Mouse (Mus musculus) megakaryocyte progenitor cell, adult 5-6 weeks (primary cell): ENCODE results near the gene Sf3a1. TPM values are rescaled to one million over a fixed set of nuclear protein-coding genes. Genes with fewer than 3 reads are reported as not detected.

Experiments
- ATAC-seq: replicated peaks from 2 replicates; pipeline ENCODE4 v1.8.0; 2016; ENCODE audit warnings: mild to moderate bottlenecking, moderate TSS enrichment, inconsistent platforms; ENCODE audit not compliant: poor library complexity
- total RNA-seq, 2 experiments: library from RNA; stranded (forward) in 1 of 2; stranded (reverse) in 1 of 2; fragments of 157-497, 149-512 nt in 1 of 2; fragments of 200-1000 nt in 1 of 2; gene quantifications; 2 replicates each; pipeline versions ENCODE4 v1.2.3 to v1.2.4; 2015 to 2017

Sf3a1 gene
- total RNA-seq, 2 experiments from 2014 or later: 35.3 to 64.8 TPM

DNA sequence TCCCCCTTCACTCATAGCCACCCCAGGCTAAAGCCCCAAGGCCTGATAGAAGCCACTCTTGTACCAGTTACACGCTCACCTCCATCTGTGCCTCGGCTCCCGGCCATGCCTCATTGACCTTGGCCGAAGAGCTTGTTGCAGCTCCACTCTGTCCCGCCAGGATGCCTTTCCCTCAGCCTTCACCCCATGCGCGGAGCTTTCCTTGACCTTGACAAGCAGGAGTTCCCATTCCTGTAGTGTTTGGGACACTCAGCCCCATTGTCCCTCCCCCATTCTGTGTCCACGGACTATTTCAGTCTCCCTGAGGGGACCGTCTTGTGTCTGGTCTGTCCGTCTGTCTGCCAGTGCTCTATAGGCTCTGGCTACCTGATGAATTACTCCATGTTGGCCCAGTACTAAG is 53.0 kb downstream of the Sf3a1 start:
- no peak for ATAC-seq

DNA sequence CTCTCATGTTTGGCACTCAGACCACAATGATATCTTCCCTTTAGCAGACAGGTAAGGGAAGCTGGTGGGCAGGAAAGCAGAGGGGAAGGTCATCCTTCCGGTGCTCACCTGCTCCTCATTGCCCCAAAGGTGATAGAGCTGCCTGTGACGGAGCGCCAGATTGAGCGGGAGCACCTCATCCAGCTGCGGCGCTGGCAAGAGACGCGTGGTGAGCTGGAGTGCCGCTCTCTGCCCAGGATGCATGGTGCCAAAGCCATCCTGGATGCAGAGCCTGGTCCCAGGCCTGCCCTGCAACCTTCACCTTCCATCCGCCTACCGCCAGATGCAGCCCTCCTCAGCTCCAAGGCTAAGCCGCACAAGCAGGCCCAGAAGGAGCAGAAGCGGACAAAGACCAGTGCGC is 54.4 kb downstream of the Sf3a1 start:
- no peak for ATAC-seq

GRCm38 (mm10) chr11:4215061-4215460 is 54.9 kb downstream of the Sf3a1 start:
- ATAC-seq: no peak

DNA sequence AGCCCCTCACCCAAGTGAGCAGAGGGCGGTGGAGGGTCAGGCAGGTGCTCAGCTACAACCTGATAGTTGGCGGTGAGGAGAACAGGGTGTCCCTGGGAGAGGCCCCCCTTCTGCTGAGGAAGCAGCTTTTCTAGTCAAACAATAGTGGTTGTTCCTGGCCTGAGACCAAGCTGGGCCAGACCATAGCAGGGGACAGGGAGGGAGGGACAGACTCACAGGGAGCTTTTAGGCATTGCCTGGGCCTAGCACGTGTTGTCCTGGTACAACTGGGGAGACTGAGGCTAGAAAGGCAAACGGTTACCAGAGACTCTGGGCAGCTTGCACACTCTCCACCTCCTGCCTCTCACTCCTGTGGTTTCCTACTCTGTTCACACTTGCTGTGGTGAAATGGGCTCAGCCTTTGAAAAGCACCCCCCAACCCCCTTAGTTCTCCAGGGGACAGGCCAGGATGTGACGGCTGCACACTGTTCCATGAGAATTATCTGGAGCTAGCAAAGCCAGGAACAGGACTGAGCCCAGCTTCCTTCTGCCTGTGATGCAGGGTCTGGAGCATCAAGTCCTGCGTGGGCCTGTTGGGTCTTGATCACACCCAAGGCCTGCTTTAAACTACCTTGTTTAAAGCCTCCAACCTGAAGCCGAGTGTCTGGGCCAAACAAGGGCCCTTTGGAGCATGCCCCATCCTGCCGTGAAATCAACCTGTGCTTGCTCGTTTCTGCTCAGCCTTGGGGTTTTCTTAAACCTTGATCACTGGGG is 56.3 kb downstream of the Sf3a1 start:
- no peak for ATAC-seq

DNA sequence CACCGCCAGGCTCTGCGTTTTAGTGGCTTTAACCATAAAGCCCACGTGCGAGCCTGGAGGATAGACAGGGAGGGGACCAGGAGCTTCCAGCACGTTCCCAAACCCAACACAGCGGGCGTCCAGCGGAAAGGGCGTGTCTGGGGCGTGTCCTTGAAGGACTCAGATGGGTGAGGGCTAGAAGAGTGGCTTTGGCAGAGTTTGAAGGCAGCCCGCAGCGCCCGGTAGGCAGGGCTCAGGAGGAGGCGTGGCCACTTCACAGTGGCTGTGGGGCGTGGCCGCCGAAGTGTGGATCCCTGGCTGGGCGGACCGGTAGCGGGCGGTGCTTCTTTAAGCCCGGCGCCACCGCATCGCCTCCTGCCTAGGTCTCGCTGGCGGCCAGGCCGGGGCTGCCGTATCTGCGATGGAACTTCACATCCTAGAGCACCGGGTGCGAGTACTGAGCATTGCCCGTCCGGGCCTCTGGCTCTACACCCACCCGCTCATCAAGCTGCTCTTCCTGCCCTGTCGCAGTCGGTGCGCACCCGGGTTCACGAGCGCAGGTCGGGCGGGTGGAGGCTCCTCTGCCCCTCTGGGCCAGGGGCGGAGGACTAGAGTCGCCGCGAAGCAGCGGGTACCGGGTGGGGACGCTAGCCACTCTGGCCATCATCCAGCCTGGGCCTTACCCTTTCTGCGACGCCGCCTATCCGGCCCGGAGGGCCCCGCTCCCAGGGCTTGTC is 57.9 kb downstream of the Sf3a1 start, which contains the start of gene Castor1:
Gene Castor1 (plus strand): TSS at position 312 of the 716 bp plus-strand sequence.
- ATAC-seq: peak; percentile 87

GRCm38 (mm10) chr11:4218637-4219036 is 58.5 kb downstream of the Sf3a1 start:
- no peak for ATAC-seq

- ATAC-seq: no peak
Observed at GRCm38 (mm10) chr11:4219317-4219751, 59.2 kb downstream of the Sf3a1 start.

DNA sequence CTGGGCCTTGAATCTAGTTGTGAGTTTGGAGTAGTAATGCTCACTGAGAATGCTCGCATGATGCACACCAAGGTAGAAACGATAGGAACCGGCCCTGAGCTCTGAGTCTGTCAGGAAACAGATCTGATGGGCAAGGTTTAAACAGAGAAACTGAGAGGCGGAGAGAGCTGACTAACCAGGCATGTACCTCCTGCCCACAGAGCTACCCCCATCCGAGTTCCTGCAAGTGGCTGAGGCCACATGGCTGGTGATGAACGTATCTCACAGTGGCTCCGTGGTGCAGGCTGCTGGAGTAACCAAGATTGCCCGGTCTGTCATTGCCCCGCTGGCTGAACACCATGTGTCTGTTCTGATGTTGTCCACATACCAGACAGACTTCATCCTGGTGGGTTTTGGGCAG is 59.8 kb downstream of the Sf3a1 start:
- no peak for ATAC-seq

GRCm38 (mm10) chr11:4220443-4221400 is 60.6 kb downstream of the Sf3a1 start:
- peak; percentile 60 for ATAC-seq

- ATAC-seq: no peak
Observed at GRCm38 (mm10) chr11:4222046-4222950, 62.1 kb downstream of the Sf3a1 start.

DNA sequence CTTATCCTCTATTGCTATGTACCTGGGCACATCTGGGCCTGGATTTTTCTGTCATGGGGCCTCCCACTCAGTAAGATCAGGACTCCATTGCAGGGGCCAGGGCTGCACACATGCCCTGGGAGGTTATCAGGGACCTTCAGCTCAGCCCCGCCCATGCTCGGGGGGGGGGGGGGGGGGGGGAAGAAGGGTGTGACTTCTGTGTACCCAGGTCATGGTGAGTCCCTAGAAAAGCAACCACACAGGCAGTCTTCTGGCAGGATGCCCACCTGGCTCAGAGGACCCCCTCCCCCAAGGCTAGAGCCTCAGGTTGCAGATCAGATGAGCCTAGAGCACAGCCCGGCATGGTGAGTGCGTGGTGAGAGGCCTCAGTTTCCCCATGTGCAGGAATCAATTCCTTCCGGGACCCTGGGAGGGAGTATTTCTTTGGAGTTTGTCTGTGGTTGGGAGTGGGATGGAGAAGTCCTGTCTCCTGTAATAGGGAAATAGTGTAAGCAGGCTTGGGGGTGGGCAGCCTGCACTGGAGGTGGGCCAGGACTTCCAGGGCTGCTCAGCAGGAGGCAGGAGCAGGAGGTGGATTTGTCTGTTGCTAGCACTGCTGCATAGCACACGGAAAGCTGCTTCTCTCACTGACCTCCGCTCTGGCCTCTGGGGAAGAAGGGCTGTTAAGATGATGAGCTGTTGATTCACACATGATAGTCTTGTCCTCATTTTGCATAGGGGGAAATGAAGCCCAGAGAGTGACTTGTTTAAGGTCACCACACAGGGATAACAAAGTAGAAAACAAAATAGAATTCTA is 63.4 kb downstream of the Sf3a1 start:
- ATAC-seq: peak; percentile 50

- no peak for ATAC-seq
Observed at GRCm38 (mm10) chr11:4224223-4224622, 64.1 kb downstream of the Sf3a1 start.

GRCm38 (mm10) chr11:4226569-4227325 is 66.6 kb downstream of the Sf3a1 start:
- ATAC-seq: no peak

GRCm38 (mm10) chr11:4228463-4228862 is 68.3 kb downstream of the Sf3a1 start:
- no peak for ATAC-seq

DNA sequence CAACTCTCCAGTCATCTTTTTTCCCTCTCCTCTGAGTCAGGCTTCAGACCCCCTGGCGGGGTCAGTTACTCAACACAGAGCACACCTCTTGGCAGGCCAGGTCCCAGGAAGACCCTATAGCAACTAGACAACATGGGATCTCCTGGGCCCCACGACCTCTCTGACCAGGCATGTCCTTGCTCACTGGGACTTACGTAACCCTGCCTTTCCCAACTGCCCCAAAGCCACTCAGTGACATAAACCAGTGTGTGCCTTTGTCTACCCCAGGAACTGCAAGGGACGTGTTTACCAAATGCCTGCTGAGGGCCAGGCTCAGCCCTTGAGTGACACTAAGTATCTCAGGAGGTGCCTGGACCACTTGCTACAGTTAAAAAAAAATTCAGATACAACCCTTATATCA is 69.7 kb downstream of the Sf3a1 start:
- peak; percentile 35 for ATAC-seq

DNA sequence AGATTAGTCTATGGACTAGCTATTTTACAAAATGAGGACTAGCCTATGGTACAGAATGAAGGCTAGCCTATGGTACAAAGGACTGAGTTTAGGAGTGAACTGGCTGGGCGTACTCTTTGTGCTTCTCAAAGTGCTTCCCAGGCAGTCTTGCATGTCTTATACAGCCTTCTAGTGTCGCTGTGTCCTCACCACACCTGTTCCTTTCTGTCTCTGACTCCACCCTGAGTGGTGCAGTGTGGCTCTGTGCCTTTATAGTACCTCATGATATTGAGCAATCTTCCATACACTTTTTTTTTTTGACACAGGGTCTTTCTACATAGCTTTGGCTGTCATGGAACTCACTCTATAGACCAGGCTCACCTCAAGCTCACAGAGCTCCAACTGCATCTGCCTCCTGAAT is 71.3 kb downstream of the Sf3a1 start:
- ATAC-seq: no peak
